Mouse (Mus musculus) midbrain, embryonic 13.5 days (tissue): ENCODE measurements at regions not wholly inside any gene's neighbourhood (a gene's known extent, or its start where the extent isn't known, plus 50 kb on each side); places are given as distances from the start of the nearest gene placed in this dataset.
"Not testable (repeated sequence)": the region's sequence is repeated elsewhere in the genome, so short reads cannot be mapped to it uniquely, and the experiment has no call there.

ENCODE experiments used
- ATAC-seq: fragments of 200-750 bp; cut with Nextera tagmentation; 2 replicates; pipeline ENCODE4 v1.8.0; 2017; ENCODE audit warnings: mild to moderate bottlenecking, moderate TSS enrichment, moderate library complexity
- H3K27ac ChIP-seq: fragments of 300-500 bp; sonication (generic); 2 replicates; pipeline ENCODE4 v1.5.1; 2015; ENCODE audit warnings: inconsistent platforms, mild to moderate bottlenecking, moderate library complexity
- H3K27me3 ChIP-seq: fragments of 300-500 bp; sonication (generic); 2 replicates; pipeline ENCODE4 v1.6.1; 2015; ENCODE audit warnings: mild to moderate bottlenecking, inconsistent platforms
- H3K36me3 ChIP-seq: fragments of 300-500 bp; sonication (generic); 2 replicates; pipeline ENCODE4 v1.6.1; 2015; ENCODE audit warnings: mild to moderate bottlenecking, inconsistent platforms
- H3K4me1 ChIP-seq: fragments of 300-500 bp; sonication (generic); replicated peaks from 2 replicates; pipeline ENCODE4 v1.6.1; 2015; ENCODE audit warnings: inconsistent platforms
- H3K4me2 ChIP-seq: fragments of 300-500 bp; sonication (generic); replicated peaks from 2 replicates; pipeline ENCODE4 v1.6.1; 2015; ENCODE audit warnings: moderate library complexity, mild to moderate bottlenecking, inconsistent platforms
- H3K4me3 ChIP-seq: fragments of 300-500 bp; sonication (generic); replicated peaks from 2 replicates; pipeline ENCODE4 v1.5.1; 2015; ENCODE audit warnings: mild to moderate bottlenecking, inconsistent platforms
- H3K9ac ChIP-seq: fragments of 300-500 bp; sonication (generic); replicated peaks from 2 replicates; pipeline ENCODE4 v1.6.1; 2015; ENCODE audit warnings: mild to moderate bottlenecking, inconsistent platforms
- H3K9me3 ChIP-seq: fragments of 300-500 bp; sonication (generic); 2 replicates; pipeline ENCODE4 v1.6.1; 2016; ENCODE audit warnings: mild to moderate bottlenecking, inconsistent platforms
- WGBS: fragments of 180-500 bp; shearing (Covaris S2); methylation state at CpG from one replicate; pipeline ENCODE4 v1.1.7; 2015; 5-methylcytosine and 5-hydroxymethylcytosine counted together

GRCm38 (mm10) chr6:31130522-31130921 lies 171.6 kb upstream of the Klf14 start:
- H3K4me2 ChIP-seq: no peak overlapping the region
- H3K27me3 ChIP-seq: no peaks in the 10 kb centered on the region
- 88% methylated on average over 1 of the region's 1 CpGs for WGBS
- H3K36me3 ChIP-seq: no peaks in the 10 kb centered on the region
- H3K4me1 ChIP-seq: no peaks in the 10 kb centered on the region
- H3K9me3 ChIP-seq: no peaks in the 10 kb centered on the region
- no peak overlapping the region for H3K4me3 ChIP-seq
- no peak overlapping the region for H3K27ac ChIP-seq
- no peak for ATAC-seq
- H3K9ac ChIP-seq: no peak overlapping the region

GRCm38 (mm10) chr6:31131716-31132115 lies 172.8 kb upstream of the Klf14 start:
- Histone ChIP-seq H3K27me3 (no peaks in the 10 kb centered on the region), H3K9me3 (no peaks in the 10 kb centered on the region), H3K36me3 (no peaks in the 10 kb centered on the region), H3K4me1 (no peaks in the 10 kb centered on the region), H3K27ac (no peak overlapping the region), H3K4me2 (no peak overlapping the region), H3K9ac (no peak overlapping the region), H3K4me3 (no peak overlapping the region)
- ATAC-seq: no peak
- 80% methylated on average over 9 of the region's 9 CpGs for WGBS

- ATAC-seq: no peak
- H3K9me3 ChIP-seq: no peaks in the 10 kb centered on the region
- WGBS: 75% methylated on average over 8 of the region's 8 CpGs
- no peaks in the 10 kb centered on the region for H3K36me3 ChIP-seq
- no peaks in the 10 kb centered on the region for H3K27me3 ChIP-seq
- H3K4me3 ChIP-seq: no peak overlapping the region
- no peak overlapping the region for H3K27ac ChIP-seq
- H3K4me1 ChIP-seq: no peaks in the 10 kb centered on the region
- no peak overlapping the region for H3K9ac ChIP-seq
- no peak overlapping the region for H3K4me2 ChIP-seq
Measured at GRCm38 (mm10) chr6:31132396-31133190, 173.7 kb upstream of the Klf14 start.

- no peak overlapping the region for H3K4me3 ChIP-seq
- no peaks in the 10 kb centered on the region for H3K27me3 ChIP-seq
- no peak overlapping the region for H3K9ac ChIP-seq
- no peaks in the 10 kb centered on the region for H3K36me3 ChIP-seq
- H3K4me2 ChIP-seq: no peak overlapping the region
- WGBS: 89% methylated on average over 11 of the region's 11 CpGs
- ATAC-seq: no peak
- no peaks in the 10 kb centered on the region for H3K9me3 ChIP-seq
- H3K4me1 ChIP-seq: no peaks in the 10 kb centered on the region
- no peak overlapping the region for H3K27ac ChIP-seq
Measured at GRCm38 (mm10) chr6:31133896-31134735, 175.2 kb upstream of the Klf14 start.

- H3K27ac ChIP-seq: no peak overlapping the region
- H3K36me3 ChIP-seq: no peaks in the 10 kb centered on the region
- H3K4me2 ChIP-seq: no peak overlapping the region
- no peaks in the 10 kb centered on the region for H3K9me3 ChIP-seq
- H3K27me3 ChIP-seq: no peaks in the 10 kb centered on the region
- WGBS: 82% methylated on average over 8 of the region's 8 CpGs
- no peaks in the 10 kb centered on the region for H3K4me1 ChIP-seq
- ATAC-seq: no peak
- H3K9ac ChIP-seq: no peak overlapping the region
- H3K4me3 ChIP-seq: no peak overlapping the region
Measured at GRCm38 (mm10) chr6:31134736-31135077, 175.8 kb upstream of the Klf14 start.

GRCm38 (mm10) chr6:31135580-31135979 lies 176.7 kb upstream of the Klf14 start:
- H3K9ac ChIP-seq: no peak overlapping the region
- H3K4me2 ChIP-seq: no peak overlapping the region
- H3K4me1 ChIP-seq: no peaks in the 10 kb centered on the region
- H3K36me3 ChIP-seq: no peaks in the 10 kb centered on the region
- H3K27ac ChIP-seq: no peak overlapping the region
- no peaks in the 10 kb centered on the region for H3K9me3 ChIP-seq
- no peaks in the 10 kb centered on the region for H3K27me3 ChIP-seq
- WGBS: 65% methylated on average over 6 of the region's 6 CpGs
- ATAC-seq: no peak
- no peak overlapping the region for H3K4me3 ChIP-seq

GRCm38 (mm10) chr6:31136895-31137294 lies 178.0 kb upstream of the Klf14 start:
- H3K9ac ChIP-seq: no peak overlapping the region
- H3K9me3 ChIP-seq: no peaks in the 10 kb centered on the region
- H3K4me2 ChIP-seq: no peak overlapping the region
- H3K27me3 ChIP-seq: no peaks in the 10 kb centered on the region
- WGBS: 59% methylated on average over 4 of the region's 4 CpGs
- no peak for ATAC-seq
- H3K27ac ChIP-seq: no peak overlapping the region
- H3K4me3 ChIP-seq: no peak overlapping the region
- no peaks in the 10 kb centered on the region for H3K36me3 ChIP-seq
- no peaks in the 10 kb centered on the region for H3K4me1 ChIP-seq

GRCm38 (mm10) chr6:31137351-31137750 lies 178.5 kb upstream of the Klf14 start:
- ATAC-seq: no peak
- Histone ChIP-seq H3K9me3 (no peaks in the 10 kb centered on the region), H3K36me3 (no peaks in the 10 kb centered on the region), H3K4me1 (no peaks in the 10 kb centered on the region), H3K4me2 (no peak overlapping the region), H3K27ac (no peak overlapping the region), H3K4me3 (no peak overlapping the region), H3K9ac (no peak overlapping the region), H3K27me3 (no peaks in the 10 kb centered on the region)
- 89% methylated on average over 8 of the region's 8 CpGs for WGBS

GRCm38 (mm10) chr6:31140000-31140399 lies 181.1 kb upstream of the Klf14 start:
- no peak for ATAC-seq

GRCm38 (mm10) chr6:31140593-31140992 lies 181.7 kb upstream of the Klf14 start:
- H3K27me3 ChIP-seq: no peaks in the 10 kb centered on the region
- no peak overlapping the region for H3K9ac ChIP-seq
- H3K9me3 ChIP-seq: no peaks in the 10 kb centered on the region
- no peak for ATAC-seq
- H3K4me1 ChIP-seq: no peaks in the 10 kb centered on the region
- no peaks in the 10 kb centered on the region for H3K36me3 ChIP-seq
- H3K4me3 ChIP-seq: no peak overlapping the region
- H3K4me2 ChIP-seq: no peak overlapping the region
- H3K27ac ChIP-seq: no peak overlapping the region
- WGBS: 90% methylated on average over 5 of the region's 5 CpGs

More at GRCm38 (mm10) chr6:31140000-31140399, 181.1 kb upstream of the Klf14 start:
- Histone ChIP-seq H3K36me3 (no peaks in the 10 kb centered on the region), H3K27ac (no peak overlapping the region), H3K9me3 (no peaks in the 10 kb centered on the region), H3K4me2 (no peak overlapping the region), H3K9ac (no peak overlapping the region), H3K27me3 (no peaks in the 10 kb centered on the region), H3K4me1 (no peaks in the 10 kb centered on the region), H3K4me3 (no peak overlapping the region)
- WGBS: 88% methylated on average over 9 of the region's 9 CpGs

- H3K4me3 ChIP-seq: no peak overlapping the region
- H3K9ac ChIP-seq: no peak overlapping the region
- no peak overlapping the region for H3K4me2 ChIP-seq
- no peaks in the 10 kb centered on the region for H3K36me3 ChIP-seq
- 88% methylated on average over 6 of the region's 6 CpGs for WGBS
- no peaks in the 10 kb centered on the region for H3K9me3 ChIP-seq
- no peaks in the 10 kb centered on the region for H3K4me1 ChIP-seq
- ATAC-seq: no peak
- no peaks in the 10 kb centered on the region for H3K27me3 ChIP-seq
- no peak overlapping the region for H3K27ac ChIP-seq
Measured at GRCm38 (mm10) chr6:31141486-31141885, 182.6 kb upstream of the Klf14 start.

GRCm38 (mm10) chr6:31142479-31143007 lies 183.7 kb upstream of the Klf14 start:
- WGBS: 93% methylated on average over 15 of the region's 15 CpGs
- H3K36me3 ChIP-seq, ATAC-seq, H3K27me3 ChIP-seq, H3K27ac ChIP-seq, H3K9me3 ChIP-seq, H3K4me2 ChIP-seq, H3K4me3 ChIP-seq, H3K9ac ChIP-seq, H3K4me1 ChIP-seq: not testable (repeated sequence)
